Mouse (Mus musculus): ENCODE measurements around the gene Gpr87. TPM values are rescaled to one million over a fixed set of nuclear protein-coding genes. Genes with fewer than 3 reads are reported as not detected.

The Gpr87 gene
- polyA plus RNA-seq, 1 experiment from 2014 or later: not detected

- peak; percentile 71 for ATAC-seq
Measured at GRCm38 (mm10) chr3:59139651-59140051, 55.3 kb downstream of the Gpr87 start.

DNA sequence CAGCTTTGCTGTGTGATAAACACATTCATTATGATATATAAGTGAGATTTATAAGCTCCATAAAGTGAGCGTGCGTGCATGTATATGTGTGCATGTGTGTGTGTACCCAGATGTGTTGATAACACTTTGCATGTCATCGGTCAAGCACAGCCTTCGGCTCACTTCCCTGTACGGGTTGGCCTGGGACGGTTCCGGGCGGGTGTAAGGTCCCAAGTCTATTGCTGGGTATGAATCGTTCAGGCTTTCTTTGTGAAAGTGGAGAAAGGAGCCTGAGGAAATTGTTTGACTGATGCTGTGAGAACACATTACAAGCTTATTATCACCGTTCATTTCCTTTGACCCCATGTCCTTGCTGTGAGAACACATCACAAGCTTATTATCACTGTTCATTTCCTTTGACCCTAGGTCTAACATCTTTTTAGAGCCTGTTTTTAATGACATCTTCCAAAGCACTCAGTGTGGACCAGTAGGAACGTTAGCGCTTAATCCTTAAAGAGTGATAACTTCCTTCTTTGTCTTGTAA is 55.9 kb downstream of the Gpr87 start:
- TF ChIP-seq CTCF (IDR thresholded peaks at IDR 0.05): no peak
- TF ChIP-seq EP300 (IDR thresholded peaks at IDR 0.05): no peak
- Histone ChIP-seq H3K27me3 (replicated peaks; ENCODE audit: insufficient read depth, low read length) (no peaks in the 10 kb centered on the region), H3K4me2 (replicated peaks; ENCODE audit: low read depth, low read length) (no peak overlapping the region), H3K9ac (replicated peaks; ENCODE audit: low read depth) (no peak overlapping the region), H3K9me3 (ENCODE audit: low read length) (no peaks in the 10 kb centered on the region), H3K36me3 (ENCODE audit: insufficient read depth, low read length) (no peaks in the 10 kb centered on the region), H3K4me3 (ENCODE audit: low read depth, low read length) (no peak overlapping the region), H3K27ac (ENCODE audit: low read length) (no peak overlapping the region), H3K4me1 (ENCODE audit: insufficient read depth, low read depth, low read length) (no peaks in the 10 kb centered on the region; the same call in 1 of the 2 replicates)
- ATAC-seq (no peak), DNase-seq (ENCODE audit: low spot score) (no peak)
- WGBS: 51% methylated on average over 12 of the region's 12 CpGs

More at GRCm38 (mm10) chr3:59139651-59140051, 55.3 kb downstream of the Gpr87 start:
- no peak overlapping the region for H3K4me3 ChIP-seq (ENCODE audit: low read depth, low read length)
- no peaks in the 10 kb centered on the region for H3K27me3 ChIP-seq (replicated peaks; ENCODE audit: insufficient read depth, low read length)
- no peaks in the 10 kb centered on the region; the same call in 1 of the 2 replicates for H3K4me1 ChIP-seq (ENCODE audit: insufficient read depth, low read depth, low read length)
- no peaks in the 10 kb centered on the region for H3K9me3 ChIP-seq (ENCODE audit: low read length)
- no peaks in the 10 kb centered on the region for H3K36me3 ChIP-seq (ENCODE audit: insufficient read depth, low read length)
- H3K4me2 ChIP-seq (replicated peaks; ENCODE audit: low read depth, low read length): no peak overlapping the region
- no peak overlapping the region for H3K9ac ChIP-seq (replicated peaks; ENCODE audit: low read depth)
- DNase-seq (ENCODE audit: low spot score): peak; percentile 68
- TF ChIP-seq CTCF (IDR thresholded peaks at IDR 0.05) (no peak), EP300 (IDR thresholded peaks at IDR 0.05) (peak; percentile 28; the same call in 1 of the 2 replicates)
- H3K27ac ChIP-seq (ENCODE audit: low read length): no peak overlapping the region

DNA sequence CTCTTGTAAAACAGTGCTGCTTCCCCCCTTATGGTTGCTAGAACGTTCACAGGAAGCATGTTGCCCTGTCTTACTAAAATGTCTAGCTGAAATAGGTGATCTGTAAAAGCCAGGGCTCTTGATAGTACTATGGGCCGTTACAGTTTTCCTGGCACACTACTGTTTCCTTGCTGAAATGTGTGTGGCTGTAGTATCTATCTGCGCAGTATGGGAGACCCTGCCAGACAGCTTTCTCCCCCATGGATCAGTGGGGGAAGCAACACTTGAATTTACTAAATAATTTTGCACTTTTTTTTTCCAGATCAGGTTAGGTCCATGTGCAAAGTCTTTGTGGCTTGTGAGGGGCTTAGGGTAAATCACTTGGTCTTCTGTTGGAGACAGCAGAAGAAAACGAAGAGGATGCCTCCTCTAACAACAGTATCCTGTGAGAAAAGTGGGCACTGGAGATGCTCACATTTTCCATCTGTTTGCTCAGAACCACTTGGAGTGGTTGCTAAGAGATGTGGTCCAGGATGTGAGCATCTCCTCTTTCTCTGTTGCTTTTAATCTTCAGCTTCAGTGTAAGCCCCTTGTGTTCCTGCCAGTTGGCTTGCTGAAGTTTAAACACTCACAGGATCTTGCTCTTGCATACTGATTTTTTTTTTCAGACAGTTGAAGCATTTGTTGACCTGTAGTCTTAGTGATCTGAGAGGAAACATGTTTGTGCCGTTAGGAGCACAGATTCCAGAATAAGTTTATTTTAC is 58.8 kb downstream of the Gpr87 start:
- H3K9ac ChIP-seq (replicated peaks; ENCODE audit: low read depth): no peak overlapping the region
- 51% methylated on average over 5 of the region's 5 CpGs for WGBS
- no peaks in the 10 kb centered on the region for H3K27me3 ChIP-seq (replicated peaks; ENCODE audit: insufficient read depth, low read length)
- H3K9me3 ChIP-seq (ENCODE audit: low read length): no peaks in the 10 kb centered on the region
- H3K4me2 ChIP-seq (replicated peaks; ENCODE audit: low read depth, low read length): no peak overlapping the region
- no peak overlapping the region for H3K27ac ChIP-seq (ENCODE audit: low read length)
- no peaks in the 10 kb centered on the region for H3K36me3 ChIP-seq (ENCODE audit: insufficient read depth, low read length)
- no peak overlapping the region for H3K4me3 ChIP-seq (ENCODE audit: low read depth, low read length)
- DNase-seq (ENCODE audit: low spot score) (peak; percentile 36), ATAC-seq (peak; percentile 27; the same call in 1 of the 2 replicates)
- TF ChIP-seq EP300 (IDR thresholded peaks at IDR 0.05) (no peak), CTCF (IDR thresholded peaks at IDR 0.05) (no peak)
- H3K4me1 ChIP-seq (ENCODE audit: insufficient read depth, low read depth, low read length): no peaks in the 10 kb centered on the region

DNA sequence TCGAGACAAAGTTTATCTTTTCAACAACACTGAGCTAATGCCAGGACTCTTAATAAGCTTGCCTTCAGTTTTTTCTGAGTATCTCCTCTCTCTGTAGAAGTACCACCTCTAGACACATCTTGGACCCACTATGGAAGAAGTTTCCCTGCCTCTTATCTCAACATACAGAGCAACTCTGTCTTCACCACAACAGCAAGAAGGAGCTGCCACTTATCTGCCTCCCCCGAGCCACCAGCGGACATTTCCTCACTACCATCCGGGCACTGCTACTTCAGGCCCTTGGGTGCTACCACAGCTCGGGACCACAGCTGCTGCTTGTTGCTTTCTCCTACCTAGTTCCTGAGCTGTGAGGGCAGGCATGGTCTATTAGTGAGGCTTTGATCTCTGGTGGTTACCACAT is 61.7 kb downstream of the Gpr87 start:
- Histone ChIP-seq H3K36me3 (ENCODE audit: insufficient read depth, low read length) (no peaks in the 10 kb centered on the region), H3K4me2 (replicated peaks; ENCODE audit: low read depth, low read length) (no peak overlapping the region), H3K27ac (ENCODE audit: low read length) (no peak overlapping the region), H3K9me3 (ENCODE audit: low read length) (no peaks in the 10 kb centered on the region), H3K27me3 (replicated peaks; ENCODE audit: insufficient read depth, low read length) (no peaks in the 10 kb centered on the region), H3K4me1 (ENCODE audit: insufficient read depth, low read depth, low read length) (0 out of 2 replicates have a peak, but pooled peaks cover 3% of the 10 kb centered on the region), H3K9ac (replicated peaks; ENCODE audit: low read depth) (no peak overlapping the region), H3K4me3 (ENCODE audit: low read depth, low read length) (no peak overlapping the region)
- 39% methylated on average over 5 of the region's 5 CpGs for WGBS
- no peak for TF ChIP-seq CTCF (IDR thresholded peaks at IDR 0.05)
- no peak for TF ChIP-seq EP300 (IDR thresholded peaks at IDR 0.05)
- DNase-seq (ENCODE audit: low spot score): no peak
- ATAC-seq: no peak

GRCm38 (mm10) chr3:59131966-59132365 is 62.9 kb downstream of the Gpr87 start:
- H3K36me3 ChIP-seq (ENCODE audit: insufficient read depth, low read length): no peaks in the 10 kb centered on the region
- 0 out of 2 replicates have a peak, but pooled peaks cover 3% of the 10 kb centered on the region for H3K4me1 ChIP-seq (ENCODE audit: insufficient read depth, low read depth, low read length)
- H3K4me3 ChIP-seq (ENCODE audit: low read depth, low read length): no peak overlapping the region
- DNase-seq (ENCODE audit: low spot score) (no peak), ATAC-seq (no peak)
- WGBS: 82% methylated on average over 4 of the region's 4 CpGs
- H3K27ac ChIP-seq (ENCODE audit: low read length): no peak overlapping the region
- no peak overlapping the region for H3K9ac ChIP-seq (replicated peaks; ENCODE audit: low read depth)
- no peak overlapping the region for H3K4me2 ChIP-seq (replicated peaks; ENCODE audit: low read depth, low read length)
- no peaks in the 10 kb centered on the region for H3K27me3 ChIP-seq (replicated peaks; ENCODE audit: insufficient read depth, low read length)
- no peaks in the 10 kb centered on the region for H3K9me3 ChIP-seq (ENCODE audit: low read length)
- TF ChIP-seq EP300 (IDR thresholded peaks at IDR 0.05) (no peak), CTCF (IDR thresholded peaks at IDR 0.05) (no peak)

- 0 out of 2 replicates have a peak overlapping the region, but pooled peaks have one; percentile 37 for H3K4me2 ChIP-seq (replicated peaks; ENCODE audit: low read depth, low read length)
- no peak overlapping the region for H3K4me3 ChIP-seq (ENCODE audit: low read depth, low read length)
- peak; percentile 29 for DNase-seq (ENCODE audit: low spot score)
- no peaks in the 10 kb centered on the region for H3K27me3 ChIP-seq (replicated peaks; ENCODE audit: insufficient read depth, low read length)
- H3K9ac ChIP-seq (replicated peaks; ENCODE audit: low read depth): no peak overlapping the region
- H3K4me1 ChIP-seq (ENCODE audit: insufficient read depth, low read depth, low read length): 0 out of 2 replicates have a peak, but pooled peaks cover 3% of the 10 kb centered on the region
- no peak overlapping the region for H3K27ac ChIP-seq (ENCODE audit: low read length)
- 23% methylated on average over 4 of the region's 4 CpGs for WGBS
- peak; percentile 75 for ATAC-seq
- TF ChIP-seq CTCF (IDR thresholded peaks at IDR 0.05): no peak
- no peak for TF ChIP-seq EP300 (IDR thresholded peaks at IDR 0.05)
- no peaks in the 10 kb centered on the region for H3K36me3 ChIP-seq (ENCODE audit: insufficient read depth, low read length)
- no peaks in the 10 kb centered on the region for H3K9me3 ChIP-seq (ENCODE audit: low read length)
Measured at GRCm38 (mm10) chr3:59131081-59131480, 63.8 kb downstream of the Gpr87 start.

Measured in lung, postnatal 0 days (tissue).